In the genomic region with DNA sequence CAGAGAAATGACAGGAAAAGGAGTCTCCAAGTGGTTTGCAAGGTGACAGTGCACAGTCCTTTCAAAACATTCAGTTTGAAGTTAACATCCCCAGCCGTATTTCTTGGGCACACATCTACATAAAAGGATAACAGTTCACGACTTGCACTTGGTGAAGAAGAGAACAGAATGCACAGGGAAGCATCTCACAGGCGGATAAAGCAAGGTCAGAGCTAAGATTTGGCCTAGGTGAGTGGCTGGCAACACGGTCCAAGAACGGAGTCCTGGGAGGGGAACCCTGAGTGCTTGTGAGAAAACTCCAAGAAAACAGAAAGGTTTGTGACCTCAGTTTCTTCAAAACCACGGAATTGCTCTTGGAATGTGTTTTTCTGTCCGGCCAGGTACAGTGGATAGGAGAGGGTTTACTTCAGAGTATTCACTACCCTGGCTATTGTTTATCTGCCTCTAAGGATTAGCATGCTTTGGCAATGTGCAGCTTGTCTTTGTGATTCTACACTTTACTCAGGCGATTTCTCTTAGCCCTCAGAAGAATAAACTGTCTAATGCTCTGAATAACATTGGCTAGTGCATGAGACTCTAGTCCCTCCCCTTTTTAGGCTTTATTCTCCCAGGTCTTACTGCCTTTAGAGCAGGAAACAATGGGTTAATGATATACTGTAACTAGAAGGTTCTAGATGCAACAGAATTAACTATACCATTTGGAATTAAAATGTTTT, we compare ENCODE assay signal across 10 mouse cellular contexts.
A peak's percentile ranks its signal among the peaks of the same experiment; 100 is the strongest.
DNase-seq lines count a peak whose midpoint lies in the region; ATAC-seq and TF ChIP-seq lines count a peak whose summit lies in the region.
"Had no signal": no experiment of that assay in that cellular context is flagged by ENCODE, and none has a peak within 500 bp of the region (broad histone marks: within the 10 kb centered on the region; RNA-seq: fewer than 3 reads in every experiment).

No protein-coding gene starts in this region.

- peak overlapping the region; percentile 11 for H3K27ac ChIP-seq in heart, embryonic 15.5 days
- H3K27ac ChIP-seq in heart, embryonic 11.5 days (ENCODE audit: low read depth, low read length), result no peak overlapping the region
- peak overlapping the region; percentile 58 for H3K27ac ChIP-seq in embryonic facial prominence, embryonic 15.5 days (replicated peaks)
- peak overlapping the region; percentile 18; the same call in 1 of the 2 replicates for H3K27ac ChIP-seq in limb, embryonic 13.5 days
- H3K27ac ChIP-seq: liver, embryonic 14.5 days had no signal

- ATAC-seq in heart, embryonic 15.5 days (replicated peaks; ENCODE audit: insufficient number of reproducible peaks, insufficient read depth, low FRiP score, low read depth), result no peak
- no peak for ATAC-seq in heart, embryonic 11.5 days (replicated peaks; ENCODE audit: insufficient number of reproducible peaks, low FRiP score, low TSS enrichment)
- no peak for ATAC-seq in embryonic facial prominence, embryonic 15.5 days (ENCODE audit: insufficient number of reproducible peaks, low FRiP score, low TSS enrichment, low read depth)
- no peak for ATAC-seq in limb, embryonic 13.5 days (ENCODE audit: low FRiP score, low read depth)
- ATAC-seq in inflammation-experienced regulatory T-cells, adult 6 months, result no peak

- TF ChIP-seq CTCF in E14TG2a.4 (conservative IDR thresholded peaks at IDR 0.05; ENCODE audit: low read length), result no peak

- 70% methylated on average over 8 of the region's 8 CpGs for WGBS in heart, embryonic 15.5 days
- WGBS in heart, embryonic 11.5 days (ENCODE audit: insufficient replicate concordance), result 78% methylated on average over 8 of the region's 8 CpGs
- 60% methylated on average over 8 of the region's 8 CpGs for WGBS in embryonic facial prominence, embryonic 15.5 days
- 71% methylated on average over 8 of the region's 8 CpGs for WGBS in limb, embryonic 13.5 days

- no peak overlapping the region for H3K9ac ChIP-seq in heart, embryonic 15.5 days
- no peak overlapping the region for H3K9ac ChIP-seq in heart, embryonic 11.5 days (ENCODE audit: low read depth, low read length)
- H3K9ac ChIP-seq in embryonic facial prominence, embryonic 15.5 days, result no peak overlapping the region
- H3K9ac ChIP-seq in limb, embryonic 13.5 days, result no peak overlapping the region
- H3K9ac ChIP-seq: liver, embryonic 14.5 days had no signal

- peaks cover 31% of the 10 kb centered on the region for H3K4me1 ChIP-seq in heart, embryonic 15.5 days (replicated peaks)
- peaks cover 5% of the 10 kb centered on the region for H3K4me1 ChIP-seq in heart, embryonic 11.5 days (ENCODE audit: control insufficient read depth, insufficient read depth, low read length)
- H3K4me1 ChIP-seq in E14TG2a.4 (replicated peaks; ENCODE audit: low read depth, low read length), result peaks cover 50% of the 10 kb centered on the region
- peaks cover 26% of the 10 kb centered on the region for H3K4me1 ChIP-seq in embryonic facial prominence, embryonic 15.5 days
- peaks cover 47% of the 10 kb centered on the region for H3K4me1 ChIP-seq in limb, embryonic 13.5 days

- H3K4me2 ChIP-seq in heart, embryonic 15.5 days, result no peak overlapping the region
- H3K4me2 ChIP-seq in heart, embryonic 11.5 days, result no peak overlapping the region
- no peak overlapping the region for H3K4me2 ChIP-seq in embryonic facial prominence, embryonic 15.5 days (replicated peaks)
- H3K4me2 ChIP-seq in limb, embryonic 13.5 days (replicated peaks), result no peak overlapping the region

- H3K36me3 ChIP-seq in heart, embryonic 15.5 days, result no peaks in the 10 kb centered on the region
- no peaks in the 10 kb centered on the region for H3K36me3 ChIP-seq in heart, embryonic 11.5 days (ENCODE audit: control insufficient read depth, insufficient read depth, low read length)
- H3K36me3 ChIP-seq in E14TG2a.4 (ENCODE audit: insufficient read depth, low read length), result no peaks in the 10 kb centered on the region
- H3K36me3 ChIP-seq in embryonic facial prominence, embryonic 15.5 days, result no peaks in the 10 kb centered on the region
- H3K36me3 ChIP-seq in limb, embryonic 13.5 days, result no peaks in the 10 kb centered on the region

- H3K9me3 ChIP-seq in heart, embryonic 15.5 days (replicated peaks), result no peaks in the 10 kb centered on the region
- H3K9me3 ChIP-seq in heart, embryonic 11.5 days (replicated peaks; ENCODE audit: control insufficient read depth, low read length), result no peaks in the 10 kb centered on the region
- no peaks in the 10 kb centered on the region for H3K9me3 ChIP-seq in E14TG2a.4 (ENCODE audit: low read length)
- no peaks in the 10 kb centered on the region for H3K9me3 ChIP-seq in embryonic facial prominence, embryonic 15.5 days (replicated peaks)
- H3K9me3 ChIP-seq in limb, embryonic 13.5 days, result no peaks in the 10 kb centered on the region

- no peak overlapping the region for H3K4me3 ChIP-seq in heart, embryonic 15.5 days
- H3K4me3 ChIP-seq in heart, embryonic 11.5 days (ENCODE audit: low read depth, low read length), result no peak overlapping the region
- peak overlapping the region; percentile 86 for H3K4me3 ChIP-seq in E14TG2a.4 (replicated peaks; ENCODE audit: low read length)
- H3K4me3 ChIP-seq in embryonic facial prominence, embryonic 15.5 days (replicated peaks), result no peak overlapping the region
- no peak overlapping the region for H3K4me3 ChIP-seq in limb, embryonic 13.5 days

- H3K27me3 ChIP-seq in heart, embryonic 15.5 days, result no peaks in the 10 kb centered on the region
- no peaks in the 10 kb centered on the region for H3K27me3 ChIP-seq in heart, embryonic 11.5 days (ENCODE audit: control insufficient read depth, insufficient read depth, low read length)
- H3K27me3 ChIP-seq in E14TG2a.4 (ENCODE audit: insufficient read depth, low read length), result no peaks in the 10 kb centered on the region
- no peaks in the 10 kb centered on the region for H3K27me3 ChIP-seq in embryonic facial prominence, embryonic 15.5 days
- no peaks in the 10 kb centered on the region for H3K27me3 ChIP-seq in limb, embryonic 13.5 days

- no peak for DNase-seq in spleen, postnatal 36 days (ENCODE audit: low spot score in 2 of 2)
- DNase-seq in left cerebral cortex, adult 18-20 months (ENCODE audit: low spot score in 2 of 2), result no peak
- DNase-seq: adrenal gland, postnatal 10 days had no signal
